Mouse (Mus musculus) limb, embryonic 15.5 days (tissue): ENCODE data around the gene Gata3. TPM values are rescaled to one million over a fixed set of nuclear protein-coding genes. Genes with fewer than 3 reads are reported as not detected.

ENCODE experiments used
- ATAC-seq: fragments of 200-750 bp; cut with Nextera tagmentation; 2 replicates; pipeline ENCODE4 v1.8.0; 2017; ENCODE audit warnings: low read depth, moderate TSS enrichment; ENCODE audit not compliant: insufficient number of reproducible peaks, low FRiP score, low TSS enrichment
- H3K27ac ChIP-seq: fragments of 300-500 bp; sonication (generic); 2 replicates; pipeline ENCODE4 v1.5.1; 2015; ENCODE audit warnings: moderate library complexity, mild to moderate bottlenecking, inconsistent platforms
- H3K27me3 ChIP-seq: fragments of 300-500 bp; sonication (generic); 2 replicates; pipeline ENCODE4 v1.6.1; 2015; ENCODE audit warnings: inconsistent platforms
- H3K36me3 ChIP-seq: fragments of 300-500 bp; sonication (generic); 2 replicates; pipeline ENCODE4 v1.6.1; 2015; ENCODE audit warnings: inconsistent platforms
- H3K4me1 ChIP-seq: fragments of 300-500 bp; sonication (generic); 2 replicates; pipeline ENCODE4 v1.6.1; 2015; ENCODE audit warnings: inconsistent platforms
- H3K4me2 ChIP-seq: fragments of 300-500 bp; sonication (generic); 2 replicates; pipeline ENCODE4 v1.6.1; 2015; ENCODE audit warnings: mild to moderate bottlenecking, inconsistent platforms
- H3K4me3 ChIP-seq: fragments of 300-500 bp; sonication (generic); 2 replicates; pipeline ENCODE4 v1.5.1; 2015; ENCODE audit warnings: mild to moderate bottlenecking, inconsistent platforms
- H3K9ac ChIP-seq: fragments of 300-500 bp; sonication (generic); 2 replicates; pipeline ENCODE4 v1.6.1; 2015; ENCODE audit warnings: inconsistent platforms
- H3K9me3 ChIP-seq: fragments of 300-500 bp; sonication (generic); 2 replicates; pipeline ENCODE4 v1.6.1; 2016; ENCODE audit warnings: inconsistent platforms
- WGBS: fragments of 180-500 bp; shearing (Covaris S2); methylation state at CpG from one replicate; pipeline ENCODE4 v1.1.7; 2015; 5-methylcytosine and 5-hydroxymethylcytosine counted together
- polyA plus RNA-seq: library from polyadenylated mRNA; unstranded; fragments of >200 nt; fragmentation: Nextera tagmentation; extraction: Ambion mirVana; gene quantifications from 2 replicates; pipeline ENCODE4 v1.2.1, GENCODE M21; 2015

Gene Gata3
- polyA plus RNA-seq, 1 experiment from 2014 or later, result 41.4 TPM

- 4% methylated on average over 27 of the region's 27 CpGs for WGBS
- Histone ChIP-seq H3K9ac (no peak overlapping the region), H3K27ac (no peak overlapping the region), H3K9me3 (no peaks in the 10 kb centered on the region), H3K4me2 (peak overlapping the region; percentile 51), H3K27me3 (peaks cover 93% of the 10 kb centered on the region), H3K4me3 (peak overlapping the region; percentile 31), H3K36me3 (no peaks in the 10 kb centered on the region), H3K4me1 (peaks cover 55% of the 10 kb centered on the region)
- no peak for ATAC-seq
Measured at GRCm38 (mm10) chr2:9883803-9884532, 5.9 kb downstream of the Gata3 start.

- no peak overlapping the region for H3K27ac ChIP-seq
Measured at GRCm38 (mm10) chr2:9882926-9883802, 6.7 kb downstream of the Gata3 start.

GRCm38 (mm10) chr2:9882371-9882925 is 7.4 kb downstream of the Gata3 start:
- Histone ChIP-seq H3K4me3 (peak overlapping the region; percentile 31), H3K9me3 (no peaks in the 10 kb centered on the region), H3K4me1 (peaks cover 64% of the 10 kb centered on the region), H3K9ac (no peak overlapping the region), H3K27ac (no peak overlapping the region), H3K27me3 (peaks cover 92% of the 10 kb centered on the region), H3K4me2 (peak overlapping the region; percentile 51), H3K36me3 (no peaks in the 10 kb centered on the region)
- ATAC-seq, result no peak
- WGBS, result under 1% methylated on average over 39 of the region's 39 CpGs

More at GRCm38 (mm10) chr2:9882926-9883802, 6.7 kb downstream of the Gata3 start:
- H3K36me3 ChIP-seq, result no peaks in the 10 kb centered on the region
- H3K27me3 ChIP-seq, result peaks cover 92% of the 10 kb centered on the region
- H3K4me2 ChIP-seq, result peak overlapping the region; percentile 51
- H3K4me1 ChIP-seq, result peaks cover 59% of the 10 kb centered on the region
- H3K4me3 ChIP-seq, result peak overlapping the region; percentile 31
- 2% methylated on average over 43 of the region's 43 CpGs for WGBS
- no peak overlapping the region for H3K9ac ChIP-seq
- no peaks in the 10 kb centered on the region for H3K9me3 ChIP-seq
- ATAC-seq, result no peak

GRCm38 (mm10) chr2:9881611-9882023 is 8.2 kb downstream of the Gata3 start:
- Histone ChIP-seq H3K9ac (no peak overlapping the region), H3K4me2 (peak overlapping the region; percentile 51), H3K4me3 (peak overlapping the region; percentile 32), H3K27me3 (peaks cover 92% of the 10 kb centered on the region), H3K4me1 (peaks cover 71% of the 10 kb centered on the region), H3K36me3 (no peaks in the 10 kb centered on the region), H3K9me3 (no peaks in the 10 kb centered on the region), H3K27ac (no peak overlapping the region)
- ATAC-seq, result no peak
- 2% methylated on average over 13 of the region's 13 CpGs for whole genome bisulfite sequencing

GRCm38 (mm10) chr2:9881051-9881591 is 8.7 kb downstream of the Gata3 start, which contains the start of gene 4930412O13Rik:
4930412O13Rik (plus strand) TSS chr2:9881252.
- H3K9ac ChIP-seq, result no peak within 1 kb of the TSS
- H3K27ac ChIP-seq, result no peak within 1 kb of the TSS
- ATAC-seq, result no peak
- no peaks in the 10 kb centered on the region for H3K9me3 ChIP-seq
- peaks cover 89% of the 10 kb centered on the region for H3K27me3 ChIP-seq
- peak within 1 kb of the TSS; percentile 32 for H3K4me3 ChIP-seq
- peaks cover 71% of the 10 kb centered on the region for H3K4me1 ChIP-seq
- WGBS, result 1% methylated on average over 34 of the region's 35 CpGs
- H3K36me3 ChIP-seq, result no peaks in the 10 kb centered on the region
- H3K4me2 ChIP-seq, result peak within 1 kb of the TSS; percentile 51

GRCm38 (mm10) chr2:9880271-9880670 is 9.6 kb downstream of the Gata3 start:
- peaks cover 89% of the 10 kb centered on the region for H3K27me3 ChIP-seq
- H3K27ac ChIP-seq, result no peak overlapping the region
- no peak overlapping the region for H3K4me3 ChIP-seq
- no peaks in the 10 kb centered on the region for H3K36me3 ChIP-seq
- peaks cover 71% of the 10 kb centered on the region for H3K4me1 ChIP-seq
- 12% methylated on average over 11 of the region's 11 CpGs for WGBS
- H3K4me2 ChIP-seq, result no peak overlapping the region
- ATAC-seq, result no peak
- no peaks in the 10 kb centered on the region for H3K9me3 ChIP-seq
- no peak overlapping the region for H3K9ac ChIP-seq

GRCm38 (mm10) chr2:9879493-9879892 is 10.3 kb downstream of the Gata3 start:
- Histone ChIP-seq H3K27me3 (peaks cover 89% of the 10 kb centered on the region), H3K4me2 (peak overlapping the region; percentile 93), H3K4me3 (peak overlapping the region; percentile 48), H3K9ac (no peak overlapping the region), H3K27ac (0 out of 2 replicates have a peak overlapping the region, but pooled peaks have one; percentile 77), H3K36me3 (no peaks in the 10 kb centered on the region), H3K9me3 (no peaks in the 10 kb centered on the region), H3K4me1 (peaks cover 75% of the 10 kb centered on the region)
- under 1% methylated on average over 21 of the region's 21 CpGs for WGBS
- peak; percentile 88 for ATAC-seq

GRCm38 (mm10) chr2:9879092-9879491 is 10.7 kb downstream of the Gata3 start:
- ATAC-seq, result no peak
- Histone ChIP-seq H3K27me3 (peaks cover 89% of the 10 kb centered on the region), H3K4me1 (peaks cover 75% of the 10 kb centered on the region), H3K27ac (peak overlapping the region; percentile 77), H3K9me3 (no peaks in the 10 kb centered on the region), H3K36me3 (no peaks in the 10 kb centered on the region), H3K4me2 (peak overlapping the region; percentile 93), H3K4me3 (peak overlapping the region; percentile 48), H3K9ac (no peak overlapping the region)
- under 1% methylated on average over 22 of the region's 22 CpGs for WGBS

GRCm38 (mm10) chr2:9878564-9879081 is 11.2 kb downstream of the Gata3 start:
- WGBS, result under 1% methylated on average over 26 of the region's 33 CpGs
- Histone ChIP-seq H3K27me3 (peaks cover 89% of the 10 kb centered on the region), H3K4me3 (peak overlapping the region; percentile 48), H3K4me1 (peaks cover 70% of the 10 kb centered on the region), H3K9ac (no peak overlapping the region), H3K9me3 (no peaks in the 10 kb centered on the region), H3K36me3 (no peaks in the 10 kb centered on the region), H3K27ac (peak overlapping the region; percentile 77), H3K4me2 (peak overlapping the region; percentile 93)
- ATAC-seq, result no peak

- no peak overlapping the region for H3K9ac ChIP-seq
- H3K27ac ChIP-seq, result peak overlapping the region; percentile 61
Measured at GRCm38 (mm10) chr2:9877966-9878563, 11.8 kb downstream of the Gata3 start.

GRCm38 (mm10) chr2:9877326-9877690 is 12.5 kb downstream of the Gata3 start:
- peak overlapping the region; percentile 59; the same call in 1 of the 2 replicates for H3K27ac ChIP-seq
- no peaks in the 10 kb centered on the region for H3K36me3 ChIP-seq
- H3K4me2 ChIP-seq, result peak overlapping the region; percentile 93
- 0 out of 2 replicates have a peak overlapping the region, but pooled peaks have one; percentile 26 for H3K9ac ChIP-seq
- no peaks in the 10 kb centered on the region for H3K9me3 ChIP-seq
- H3K4me3 ChIP-seq, result peak overlapping the region; percentile 48
- peaks cover 57% of the 10 kb centered on the region for H3K4me1 ChIP-seq
- no peak for ATAC-seq
- H3K27me3 ChIP-seq, result peaks cover 87% of the 10 kb centered on the region
- WGBS, result under 1% methylated on average over 35 of the region's 35 CpGs

More at GRCm38 (mm10) chr2:9877966-9878563, 11.8 kb downstream of the Gata3 start:
- Histone ChIP-seq H3K9me3 (no peaks in the 10 kb centered on the region), H3K4me3 (peak overlapping the region; percentile 48), H3K27me3 (peaks cover 87% of the 10 kb centered on the region), H3K4me2 (peak overlapping the region; percentile 93), H3K36me3 (no peaks in the 10 kb centered on the region), H3K4me1 (peaks cover 65% of the 10 kb centered on the region)
- WGBS, result under 1% methylated on average over 19 of the region's 19 CpGs
- ATAC-seq, result no peak
